Mouse (Mus musculus): ENCODE measurements around the gene Cblc.

DNA sequence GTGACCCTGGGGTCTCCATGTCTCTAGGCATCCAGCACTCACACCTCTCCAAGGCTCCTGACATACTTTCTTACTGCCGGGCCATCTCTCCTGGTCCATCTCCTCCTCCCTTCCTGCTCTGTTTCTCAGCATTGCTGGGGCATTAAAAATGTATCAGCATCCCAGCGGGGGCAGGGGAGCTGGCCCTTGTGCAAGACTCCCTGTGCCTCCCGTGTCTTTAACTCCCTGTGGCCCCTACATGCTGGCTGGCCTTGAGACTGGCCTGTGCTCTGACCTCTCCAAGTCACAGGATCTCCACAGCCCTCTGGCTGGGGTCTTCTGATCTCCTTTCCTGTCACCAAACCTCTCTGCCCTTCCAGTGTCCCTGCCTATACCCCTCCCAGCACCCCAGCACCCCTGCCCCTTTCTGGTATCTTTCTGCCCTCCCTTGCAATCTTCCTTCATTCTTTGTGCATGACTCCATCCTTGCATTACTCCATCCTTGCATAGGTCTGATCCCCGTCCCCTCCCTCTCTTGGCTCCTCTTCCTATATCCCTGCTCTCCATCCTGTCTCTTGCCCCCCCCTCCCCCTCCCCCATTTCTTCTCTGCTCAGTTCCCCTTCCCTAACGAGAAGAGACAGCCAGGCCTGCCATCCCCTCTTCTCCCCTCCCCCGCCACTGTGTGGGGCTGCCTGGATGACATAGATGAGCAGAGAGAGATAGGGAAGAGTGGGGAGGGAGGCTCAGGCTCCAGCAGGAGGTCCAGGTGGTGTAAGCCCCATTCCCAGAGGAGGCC is 50.0 kb downstream of the Cblc start:
- no peak for TF ChIP-seq EP300 (optimal IDR thresholded peaks at IDR 0.05)
- no peak for TF ChIP-seq CTCF (IDR thresholded peaks at IDR 0.05; ENCODE audit: low read depth)

Data from stomach, postnatal 0 days (tissue).